In the genomic region with DNA sequence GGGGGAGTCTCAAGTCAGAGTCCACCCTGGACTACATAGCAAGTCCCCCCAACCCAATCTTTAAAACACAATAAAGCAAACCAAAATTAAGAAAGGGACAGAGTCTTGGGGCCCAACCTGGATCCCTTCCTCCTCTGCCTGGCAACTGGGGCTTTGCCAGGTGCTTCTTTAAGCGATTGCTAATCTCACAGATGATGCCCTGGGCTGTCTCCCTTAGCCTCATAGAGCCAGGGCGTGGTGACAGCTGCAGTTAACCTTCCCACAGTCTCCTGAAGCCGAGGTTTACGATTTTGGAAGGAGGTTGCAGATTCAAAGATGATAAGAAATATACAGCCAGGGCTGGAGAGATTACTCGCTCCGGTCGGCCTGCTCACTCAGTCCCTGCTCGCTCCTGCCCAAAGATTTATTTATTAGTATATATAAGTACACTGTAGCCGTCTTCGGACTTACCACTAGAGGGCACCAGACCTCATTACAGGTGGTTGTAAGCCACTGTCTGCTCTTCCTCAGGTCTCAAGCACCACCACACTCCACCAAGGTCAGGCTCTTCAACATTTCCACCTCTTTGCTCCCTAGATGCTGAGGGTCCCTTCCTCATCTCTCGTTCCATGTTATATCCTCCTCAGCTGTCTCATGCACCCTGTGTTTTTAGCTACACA, we compare ENCODE assay signal across 12 mouse cellular contexts. TPM values are rescaled to one million over a fixed set of nuclear protein-coding genes. Genes with fewer than 3 reads are reported as not detected.
A peak's percentile ranks its signal among the peaks of the same experiment; 100 is the strongest.
DNase-seq lines count a peak whose midpoint lies in the region; ATAC-seq and TF ChIP-seq lines count a peak whose summit lies in the region.
"Not testable (repeated sequence)": the region's sequence is repeated elsewhere in the genome, so short reads cannot be mapped to it uniquely, and the experiment has no call there.
"Had no signal": no experiment of that assay in that cellular context is flagged by ENCODE, and none has a peak within 500 bp of the region (broad histone marks: within the 10 kb centered on the region; RNA-seq: fewer than 3 reads in every experiment).

No protein-coding gene starts in this region.

- 35% methylated on average over 10 of the region's 11 CpGs for WGBS in embryonic facial prominence, embryonic 11.5 days
- WGBS in kidney, embryonic 16.5 days: 44% methylated on average over 11 of the region's 11 CpGs
- WGBS in liver, embryonic 15.5 days (ENCODE audit: insufficient replicate concordance): 17% methylated on average over 11 of the region's 11 CpGs
- 18% methylated on average over 11 of the region's 11 CpGs for WGBS in thymus, adult 2 months

- H3K27ac ChIP-seq in embryonic facial prominence, embryonic 11.5 days (replicated peaks; ENCODE audit: low read depth, low read length); kidney, embryonic 16.5 days (ENCODE audit: low read length); liver, embryonic 15.5 days (replicated peaks); thymus, adult 2 months (ENCODE audit: control insufficient read depth, insufficient read depth, low read length): not testable (repeated sequence)

- H3K36me3 ChIP-seq in G1E (replicated peaks): peaks cover 15% of the 10 kb centered on the region
- not testable (repeated sequence) for H3K36me3 ChIP-seq in embryonic facial prominence, embryonic 11.5 days (replicated peaks; ENCODE audit: control insufficient read depth, insufficient read depth, low read depth, low read length); kidney, embryonic 16.5 days (ENCODE audit: insufficient read depth, low read length); liver, embryonic 15.5 days (replicated peaks); thymus, adult 2 months (ENCODE audit: control insufficient read depth, insufficient read depth, low read length)

- ATAC-seq in G1E (ENCODE audit: extremely low read depth, insufficient number of reproducible peaks, low FRiP score, poor library complexity, severe bottlenecking); embryonic facial prominence, embryonic 11.5 days (replicated peaks; ENCODE audit: insufficient number of reproducible peaks, low FRiP score, low TSS enrichment, low read depth): not testable (repeated sequence)
- peak; percentile 47; the same call in 1 of the 2 replicates for ATAC-seq in kidney, embryonic 16.5 days (ENCODE audit: low FRiP score, low TSS enrichment)
- ATAC-seq in liver, embryonic 15.5 days (ENCODE audit: insufficient read depth): peak; percentile 49
- peak; percentile 57 for ATAC-seq in monocyte, adult 5-6 weeks (replicated peaks; ENCODE audit: insufficient number of reproducible peaks, low FRiP score, low TSS enrichment, poor library complexity, severe bottlenecking)

- DNase-seq in G1E (ENCODE audit: low spot score): not testable (repeated sequence)
- peak; percentile 62 for DNase-seq in c-Kit-positive CD71-positive TER-119-positive erythroid progenitor cells, embryonic 14.5 days (ENCODE audit: low spot score)
- DNase-seq in embryonic facial prominence, embryonic 11.5 days (ENCODE audit: low spot score): peak; percentile 66
- DNase-seq in heart, postnatal 10 days: peak; percentile 25 to 48
- DNase-seq in thymus, adult 2 months: peak; percentile 31

- TF ChIP-seq CTCF in G1E (IDR thresholded peaks at IDR 0.05; ENCODE audit: low read depth, low read length): 0 out of 2 replicates have a peak, but pooled peaks have one; percentile 19
- TF ChIP-seq CTCF in thymus, adult 2 months (IDR thresholded peaks at IDR 0.05; ENCODE audit: borderline replicate concordance, control insufficient read depth, extremely low read depth, insufficient read depth, low read length, poor library complexity): not testable (repeated sequence)

- not testable (repeated sequence) for H3K4me3 ChIP-seq in G1E (ENCODE audit: low read depth, low read length); embryonic facial prominence, embryonic 11.5 days (ENCODE audit: low read depth, low read length); kidney, embryonic 16.5 days (ENCODE audit: low read length); liver, embryonic 15.5 days (replicated peaks); thymus, adult 2 months (ENCODE audit: control insufficient read depth, insufficient read depth, low read length)

- intact Hi-C loops in heart, postnatal 10 days (cut with DNase I): loop anchor here (5.0 kb wide), 1 partner anchor 65 kb away; no protein-coding TSS in a partner anchor

- TF ChIP-seq POLR2A in thymus, adult 2 months (IDR thresholded peaks at IDR 0.05; ENCODE audit: control insufficient read depth, extremely low read depth, insufficient read depth, low read length, poor library complexity): not testable (repeated sequence)

- not testable (repeated sequence) for H3K4me2 ChIP-seq in embryonic facial prominence, embryonic 11.5 days (ENCODE audit: low read depth, low read length); kidney, embryonic 16.5 days (replicated peaks; ENCODE audit: low read depth, low read length)
- peak overlapping the region; percentile 23; the same call in 1 of the 2 replicates for H3K4me2 ChIP-seq in liver, embryonic 15.5 days

- H3K9me3 ChIP-seq in G1E (replicated peaks); embryonic facial prominence, embryonic 11.5 days (replicated peaks; ENCODE audit: control insufficient read depth, low read length); kidney, embryonic 16.5 days (ENCODE audit: low read length); liver, embryonic 15.5 days (replicated peaks): not testable (repeated sequence)

- H3K4me1 ChIP-seq in G1E (ENCODE audit: insufficient read depth, low read depth, low read length): peaks cover 25% of the 10 kb centered on the region
- not testable (repeated sequence) for H3K4me1 ChIP-seq in embryonic facial prominence, embryonic 11.5 days (ENCODE audit: control insufficient read depth, insufficient read depth, low read length); kidney, embryonic 16.5 days (ENCODE audit: insufficient read depth, low read length); thymus, adult 2 months (replicated peaks; ENCODE audit: control insufficient read depth, insufficient read depth, low read length)
- H3K4me1 ChIP-seq in liver, embryonic 15.5 days (replicated peaks): peaks cover 44% of the 10 kb centered on the region

- not testable (repeated sequence) for H3K27me3 ChIP-seq in G1E (ENCODE audit: insufficient read depth, low read length); embryonic facial prominence, embryonic 11.5 days (ENCODE audit: control insufficient read depth, insufficient read depth, low read length); kidney, embryonic 16.5 days (ENCODE audit: insufficient read depth, low read length); liver, embryonic 15.5 days; thymus, adult 2 months (ENCODE audit: control insufficient read depth, insufficient read depth, low read length)

- not testable (repeated sequence) for H3K9ac ChIP-seq in embryonic facial prominence, embryonic 11.5 days (replicated peaks; ENCODE audit: low read length); kidney, embryonic 16.5 days (replicated peaks; ENCODE audit: low read length); liver, embryonic 15.5 days

RNA-seq across cellular contexts. Expression of a gene that starts 3.6 kb away (rescaled TPM):
- total RNA-seq in G1E (2014; fragmentation: Nextera tagmentation) (5.5 and 50.3 TPM in 2 replicates), G1E (2017) (31.2 and 31.6 TPM in 2 replicates)
- polyA plus RNA-seq in G1E (2012): 22.1 and 24.2 TPM in 2 replicates
- polyA plus RNA-seq in embryonic facial prominence, embryonic 11.5 days (2014; fragmentation: Nextera tagmentation; extraction: Ambion mirVana): 4.8 and 4.9 TPM in 2 replicates
- 10 to 100 TPM; 19.6 to 22.9 TPM for total RNA-seq in heart, postnatal 10 days (2021)
- polyA plus RNA-seq in kidney, embryonic 16.5 days (2015; fragmentation: Nextera tagmentation; extraction: Ambion mirVana): 15.5 and 19.0 TPM in 2 replicates
- polyA plus RNA-seq in liver, embryonic 15.5 days (2015; fragmentation: Nextera tagmentation; extraction: Ambion mirVana): 8.9 and 9.7 TPM in 2 replicates
- total RNA-seq in monocyte, adult 5-6 weeks (2017): 53.6 to 87.9 TPM (median 82.4 TPM) in 3 replicates
- polyA plus RNA-seq in thymus, adult 2 months (2012; rRNA removed): 18.9 TPM in 2 replicates

RNA-seq across cellular contexts. Expression of a gene that starts 26.9 kb away (rescaled TPM):
- total RNA-seq in G1E (2014; fragmentation: Nextera tagmentation) (not detected in 2 replicates), G1E (2017) (0.12 TPM in 1 of 2 replicates, not detected in the other)
- not detected in 2 replicates for polyA plus RNA-seq in G1E (2012)
- not detected in 2 replicates for polyA plus RNA-seq in embryonic facial prominence, embryonic 11.5 days (2014; fragmentation: Nextera tagmentation; extraction: Ambion mirVana)
- not detected for total RNA-seq in heart, postnatal 10 days (2021)
- polyA plus RNA-seq in kidney, embryonic 16.5 days (2015; fragmentation: Nextera tagmentation; extraction: Ambion mirVana): not detected in 2 replicates
- polyA plus RNA-seq in liver, embryonic 15.5 days (2015; fragmentation: Nextera tagmentation; extraction: Ambion mirVana): not detected in 2 replicates
- not detected in 3 replicates for total RNA-seq in monocyte, adult 5-6 weeks (2017)
- not detected in 2 replicates for polyA plus RNA-seq in thymus, adult 2 months (2012; rRNA removed)
- total RNA-seq: gastrocnemius, postnatal 4 days had no signal
- polyA plus RNA-seq: large intestine, adult 2 months; limb, embryonic 15.5 days; neural tube, embryonic 15.5 days had no signal

RNA-seq across cellular contexts. Expression of a gene that starts 27.2 kb away (rescaled TPM):
- 1.4 TPM in 1 of 2 replicates, not detected in the other for total RNA-seq in G1E (2014; fragmentation: Nextera tagmentation)
- 0.66 and 0.93 TPM in 2 replicates for total RNA-seq in G1E (2017)
- not detected in 2 replicates for polyA plus RNA-seq in G1E (2012)
- 0.17 TPM in 2 replicates for polyA plus RNA-seq in embryonic facial prominence, embryonic 11.5 days (2014; fragmentation: Nextera tagmentation; extraction: Ambion mirVana)
- not detected for total RNA-seq in heart, postnatal 10 days (2021)
- 0.19 TPM in 1 of 2 replicates, not detected in the other for polyA plus RNA-seq in kidney, embryonic 16.5 days (2015; fragmentation: Nextera tagmentation; extraction: Ambion mirVana)
- polyA plus RNA-seq in liver, embryonic 15.5 days (2015; fragmentation: Nextera tagmentation; extraction: Ambion mirVana): not detected in 2 replicates
- not detected in 3 replicates for total RNA-seq in monocyte, adult 5-6 weeks (2017)
- polyA plus RNA-seq in thymus, adult 2 months (2012; rRNA removed): 0.05 TPM in 1 of 2 replicates, not detected in the other
- polyA plus RNA-seq: large intestine, adult 2 months had no signal

RNA-seq across cellular contexts. Expression of a gene that starts 45.4 kb away (rescaled TPM):
- total RNA-seq in G1E (2014; fragmentation: Nextera tagmentation) (not detected in 2 replicates), G1E (2017) (not detected in 2 replicates)
- polyA plus RNA-seq in G1E (2012): 0.11 and 0.22 TPM in 2 replicates
- 0.15 TPM in 1 of 2 replicates, not detected in the other for polyA plus RNA-seq in embryonic facial prominence, embryonic 11.5 days (2014; fragmentation: Nextera tagmentation; extraction: Ambion mirVana)
- total RNA-seq in heart, postnatal 10 days (2021): not detected
- 0.60 and 0.94 TPM in 2 replicates for polyA plus RNA-seq in kidney, embryonic 16.5 days (2015; fragmentation: Nextera tagmentation; extraction: Ambion mirVana)
- polyA plus RNA-seq in liver, embryonic 15.5 days (2015; fragmentation: Nextera tagmentation; extraction: Ambion mirVana): 0.17 and 0.25 TPM in 2 replicates
- total RNA-seq in monocyte, adult 5-6 weeks (2017): not detected in 3 replicates
- polyA plus RNA-seq in thymus, adult 2 months (2012; rRNA removed): not detected in 2 replicates
- total RNA-seq: gastrocnemius, postnatal 4 days had no signal
- polyA plus RNA-seq: large intestine, adult 2 months; limb, embryonic 15.5 days had no signal

RNA-seq across cellular contexts. Expression of a gene that starts 45.4 kb away (rescaled TPM):
- total RNA-seq in G1E (2014; fragmentation: Nextera tagmentation) (2.2 TPM in 1 of 2 replicates, not detected in the other), G1E (2017) (2.1 and 3.1 TPM in 2 replicates)
- polyA plus RNA-seq in G1E (2012): 2.4 TPM in 2 replicates
- not detected in 2 replicates for polyA plus RNA-seq in embryonic facial prominence, embryonic 11.5 days (2014; fragmentation: Nextera tagmentation; extraction: Ambion mirVana)
- total RNA-seq in heart, postnatal 10 days (2021): under 1 TPM; 0.45 to 0.53 TPM
- 0.41 and 0.60 TPM in 2 replicates for polyA plus RNA-seq in kidney, embryonic 16.5 days (2015; fragmentation: Nextera tagmentation; extraction: Ambion mirVana)
- not detected in 2 replicates for polyA plus RNA-seq in liver, embryonic 15.5 days (2015; fragmentation: Nextera tagmentation; extraction: Ambion mirVana)
- total RNA-seq in monocyte, adult 5-6 weeks (2017): not detected in 3 replicates
- not detected in 2 replicates for polyA plus RNA-seq in thymus, adult 2 months (2012; rRNA removed)
- polyA plus RNA-seq: large intestine, adult 2 months; limb, embryonic 15.5 days; neural tube, embryonic 15.5 days had no signal
